Mouse (Mus musculus) ES-E14 (cell line): ENCODE measurements at regions not wholly inside any gene's neighbourhood (a gene's known extent, or its start where the extent isn't known, plus 50 kb on each side); places are given as distances from the start of the nearest gene placed in this dataset.

Experiments used
- DNase-seq: peaks from one replicate; pipeline ENCODE4 v3.0.0-alpha.2; 2013; ENCODE audit warnings: low read depth, low spot score
- H3K27ac ChIP-seq: 2 replicates; pipeline ENCODE4 v1.5.1; 2012; ENCODE audit warnings: low read depth, mild to moderate bottlenecking, low read length, moderate library complexity, mixed read lengths; ENCODE audit not compliant: poor library complexity, insufficient read depth, severe bottlenecking
- H3K36me3 ChIP-seq: 2 replicates; pipeline ENCODE4 v1.6.1; 2012; ENCODE audit warnings: mild to moderate bottlenecking, low read length, moderate library complexity, mixed read lengths; ENCODE audit not compliant: control insufficient read depth, poor library complexity, insufficient read depth, severe bottlenecking
- H3K4me1 ChIP-seq, 2 experiments: fragments of 150-350 bp in 1 of 2; sonication (generic) in 1 of 2; 2 replicates each; pipeline ENCODE4 v1.6.1; 2012; ENCODE audit warnings: low read length in 2 of 2, mild to moderate bottlenecking in 1 of 2, mixed read lengths in 1 of 2; ENCODE audit not compliant: control insufficient read depth in 2 of 2, insufficient read depth in 2 of 2, poor library complexity in 1 of 2
- H3K4me3 ChIP-seq, 2 experiments: fragments of 150-350 bp in 1 of 2; sonication (generic) in 1 of 2; 2 replicates each; pipeline ENCODE4 v1.5.1; 2012; ENCODE audit warnings: low read length in 2 of 2, low read depth in 1 of 2, mild to moderate bottlenecking in 1 of 2, mixed read lengths in 1 of 2; ENCODE audit not compliant: insufficient read depth in 1 of 2, poor library complexity in 1 of 2, severe bottlenecking in 1 of 2
- H3K9ac ChIP-seq: 2 replicates; pipeline ENCODE4 v1.6.1; 2012; ENCODE audit warnings: low read depth, mild to moderate bottlenecking, low read length, mixed read lengths; ENCODE audit not compliant: poor library complexity, insufficient read depth, severe bottlenecking
- H3K9me3 ChIP-seq: fragments of 150-350 bp; sonication (generic); 2 replicates; pipeline ENCODE4 v1.6.1; 2012; ENCODE audit warnings: low read depth, mild to moderate bottlenecking, low read length; ENCODE audit not compliant: control insufficient read depth, insufficient read depth
- CHD2 ChIP-seq: IDR thresholded peaks from 2 replicates; pipeline ENCODE4 v1.6.1; 2014; ENCODE audit warnings: mild to moderate bottlenecking, low read depth, low read length, inconsistent platforms
- HCFC1 ChIP-seq: IDR thresholded peaks from 2 replicates; pipeline ENCODE4 v1.6.1; 2012; ENCODE audit warnings: low read length, inconsistent platforms, borderline replicate concordance; ENCODE audit not compliant: insufficient read depth
- MAFK ChIP-seq: IDR thresholded peaks from 2 replicates; pipeline ENCODE4 v1.6.1; 2014; ENCODE audit warnings: mild to moderate bottlenecking, low read depth, low read length, inconsistent platforms; ENCODE audit not compliant: insufficient read depth
- ZC3H11A ChIP-seq: IDR thresholded peaks from 2 replicates; pipeline ENCODE4 v1.6.1; 2012; ENCODE audit warnings: low read depth, mild to moderate bottlenecking, inconsistent platforms, low read length, borderline replicate concordance
- ZNF384 ChIP-seq: IDR thresholded peaks from 2 replicates; pipeline ENCODE4 v1.6.1; 2012; ENCODE audit warnings: low read depth, low read length, inconsistent platforms
- in situ Hi-C, 2 experiments: fragments of 600-800 bp; cut with MboI; formaldehyde crosslinking; loops; one replicate each; pipeline ENCODE4 v1.15.1; 2025; ENCODE audit warnings: low sequenced_read_pairs in 2 of 2, inconsistent platforms in 1 of 2; ENCODE audit not compliant: unreplicated experiment in 2 of 2

GRCm38 (mm10) chr10:70374726-70375125, 65.6 kb upstream of the Fam13c start:
- Histone ChIP-seq H3K36me3 (0 out of 2 replicates have a peak, but pooled peaks cover 2% of the 10 kb centered on the region), H3K4me1 (peaks cover 3 to 14% of the 10 kb centered on the region in 2 experiments; a peak in 3 of 4 replicates), H3K9me3 (no peaks in the 10 kb centered on the region), H3K9ac (no peak overlapping the region), H3K4me3 (no peak overlapping the region), H3K27ac (no peak overlapping the region; the same call in 1 of the 2 replicates)
- TF ChIP-seq MAFK (no peak), ZC3H11A (no peak), CHD2 (no peak), ZNF384 (no peak), HCFC1 (no peak)
- DNase-seq: no peak
- in situ Hi-C loops: no loop called here

DNA sequence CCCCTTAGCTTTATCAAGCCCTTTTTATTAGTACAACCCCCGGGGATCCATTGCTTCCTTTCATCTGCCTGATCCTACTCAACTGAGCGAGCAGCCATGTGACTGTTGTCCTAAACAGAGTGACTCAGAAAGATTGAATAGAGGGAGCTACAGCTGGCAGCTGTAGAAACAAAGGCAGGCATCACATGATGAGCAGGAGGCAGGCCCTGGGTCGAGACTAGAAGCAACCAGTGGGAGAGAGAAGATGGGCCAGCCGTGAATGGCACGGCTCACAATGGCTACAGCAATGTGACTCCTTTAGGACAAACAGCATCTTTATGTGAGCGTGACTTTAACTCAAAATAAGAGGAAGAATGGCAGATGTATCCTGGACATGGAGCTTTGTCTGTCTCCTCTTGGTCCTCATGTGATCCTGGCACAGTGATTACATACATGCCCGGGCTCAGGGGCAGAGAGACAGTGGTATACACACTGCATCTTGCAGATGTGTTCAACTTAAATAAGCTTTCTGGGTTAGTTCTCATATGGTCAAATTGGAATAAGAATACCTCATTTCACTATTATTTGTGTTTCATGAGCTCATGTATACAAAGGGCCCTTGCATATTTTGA, 60.1 kb upstream of the Fam13c start:
- Histone ChIP-seq H3K36me3 (0 out of 2 replicates have a peak, but pooled peaks cover 2% of the 10 kb centered on the region), H3K4me3 (no peak overlapping the region), H3K4me1 (peaks cover 7 to 12% of the 10 kb centered on the region in 2 experiments; a peak in 2 of 4 replicates), H3K9ac (no peak overlapping the region), H3K27ac (no peak overlapping the region), H3K9me3 (no peaks in the 10 kb centered on the region)
- in situ Hi-C loops: no loop called here
- TF ChIP-seq CHD2 (no peak), ZC3H11A (no peak), ZNF384 (no peak), HCFC1 (no peak), MAFK (no peak)
- DNase-seq: no peak

GRCm38 (mm10) chr10:70384689-70385088, 55.6 kb upstream of the Fam13c start:
- Histone ChIP-seq H3K36me3 (no peaks in the 10 kb centered on the region), H3K27ac (no peak overlapping the region), H3K9me3 (no peaks in the 10 kb centered on the region), H3K4me1 (peaks cover 5% of the 10 kb centered on the region in 2 experiments; a peak in 2 of 4 replicates), H3K4me3 (no peak overlapping the region), H3K9ac (no peak overlapping the region)
- TF ChIP-seq ZNF384 (peak; percentile 39; the same call in 1 of the 2 replicates), ZC3H11A (no peak), MAFK (no peak), HCFC1 (no peak), CHD2 (no peak)
- in situ Hi-C loops: no loop called here
- DNase-seq: no peak

DNA sequence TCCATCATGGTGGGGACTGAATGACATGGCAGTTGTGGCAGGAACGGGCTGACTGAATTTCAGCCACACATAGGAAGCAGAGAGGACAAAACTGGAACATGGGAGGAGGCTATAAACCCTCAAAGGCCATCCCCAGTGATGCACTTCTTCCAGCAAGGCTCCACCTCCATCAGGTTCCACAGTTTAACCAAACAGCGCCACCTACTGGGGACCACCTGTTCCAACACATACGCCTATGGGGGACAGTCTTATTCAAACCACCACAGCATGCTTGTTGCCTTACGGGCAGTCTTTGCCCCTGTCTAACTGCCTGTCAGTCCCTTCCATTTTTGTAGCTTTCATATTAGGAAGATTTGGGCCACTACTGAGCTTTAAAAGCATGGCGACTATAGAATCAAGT, 52.6 kb upstream of the Fam13c start:
- Histone ChIP-seq H3K27ac (no peak overlapping the region), H3K36me3 (no peaks in the 10 kb centered on the region), H3K4me1 (no peaks in the 10 kb centered on the region), H3K4me3 (no peak overlapping the region), H3K9ac (no peak overlapping the region), H3K9me3 (no peaks in the 10 kb centered on the region)
- DNase-seq: no peak
- no peak for TF ChIP-seq HCFC1
- no peak for TF ChIP-seq ZNF384
- TF ChIP-seq CHD2: no peak
- in situ Hi-C loops: no loop called here
